Mouse (Mus musculus): ENCODE results near the gene Vav3.

GRCm38 (mm10) chr3:109690566-109690965 is 350.1 kb downstream of the Vav3 start:
- no peak for TF ChIP-seq CTCF (IDR thresholded peaks at IDR 0.05; ENCODE audit: low read depth)
- no peak for TF ChIP-seq EP300 (IDR thresholded peaks at IDR 0.05; ENCODE audit: low read depth)
